Mouse (Mus musculus) gastrocnemius, postnatal 10 days (tissue): Measurements from ENCODE around the gene Atp6v1b1. TPM values are rescaled to one million over a fixed set of nuclear protein-coding genes. Genes with fewer than 3 reads are reported as not detected.

Source experiments
- DNase-seq: peaks from one replicate; pipeline ENCODE4 v3.0.0; 2021; ENCODE audit warnings: mixed read lengths
- long read RNA-seq, 2 experiments: library from polyadenylated mRNA; stranded (forward); transcript quantifications; one replicate each; pipeline ENCODE4 v2.0.0; 2021
- total RNA-seq, 2 experiments: library from RNA; stranded (reverse); gene quantifications; 2 replicates each; pipeline ENCODE4 v1.2.3; 2021

Atp6v1b1 gene
- not detected for total RNA-seq
- long read RNA-seq, experiment 1, result 0 reads
- long read RNA-seq, experiment 2, result 0 reads

- no peak for DNase-seq
Measured at GRCm38 (mm10) chr6:83742761-83743160, at the start of gene Atp6v1b1. Gene Atp6v1b1 (plus strand): TSS chr6:83742990.

GRCm38 (mm10) chr6:83693835-83694234, 49.0 kb upstream of the Atp6v1b1 start:
- peak; percentile 58 for DNase-seq

DNA sequence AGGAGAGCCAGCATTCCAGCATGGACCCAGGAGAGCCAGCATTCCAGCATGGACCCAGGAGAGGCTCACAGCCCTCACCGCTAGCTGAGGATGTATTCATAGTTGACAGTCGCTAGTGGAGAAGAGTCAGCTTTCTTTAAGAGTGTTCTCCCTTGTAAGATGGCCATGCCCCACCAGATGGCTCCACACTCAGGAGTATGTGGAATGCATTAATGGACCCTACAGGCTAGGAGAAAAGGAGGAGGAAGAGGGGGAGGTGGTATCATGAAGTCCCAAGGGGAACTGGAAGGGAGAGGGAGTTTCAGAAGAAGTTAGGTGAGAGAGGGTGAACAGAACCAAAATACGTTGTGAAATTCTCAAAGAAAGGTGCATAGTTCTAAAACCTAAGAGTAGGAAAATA, 47.1 kb upstream of the Atp6v1b1 start:
- no peak for DNase-seq

- no peak for DNase-seq
Measured at GRCm38 (mm10) chr6:83696684-83697083, 46.1 kb upstream of the Atp6v1b1 start.

- DNase-seq, result no peak
Measured at GRCm38 (mm10) chr6:83697932-83698331, 44.9 kb upstream of the Atp6v1b1 start.

GRCm38 (mm10) chr6:83699971-83700370, 42.8 kb upstream of the Atp6v1b1 start:
- no peak for DNase-seq

DNA sequence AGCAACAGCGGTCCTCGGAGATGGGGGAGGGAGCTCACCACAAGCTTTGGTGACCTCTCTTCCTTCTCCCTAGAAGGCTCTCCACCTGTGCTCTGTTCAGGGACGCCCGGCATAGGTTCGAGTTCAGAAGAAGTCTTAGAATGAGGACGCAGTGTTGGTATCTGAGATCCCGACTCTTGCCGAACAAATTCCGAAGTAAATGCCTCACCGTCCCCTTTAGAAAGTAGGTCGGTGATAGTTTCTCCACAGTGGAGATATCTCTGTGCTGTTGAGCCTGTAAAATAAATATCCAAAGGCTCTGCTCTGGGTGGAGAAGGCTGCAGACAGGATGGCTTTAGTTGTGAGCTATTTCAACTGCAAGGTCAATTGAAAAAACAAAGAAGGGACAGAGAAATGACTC, 41.8 kb upstream of the Atp6v1b1 start:
- no peak for DNase-seq

- peak; percentile 9 for DNase-seq
Measured at GRCm38 (mm10) chr6:83702146-83702999, 40.4 kb upstream of the Atp6v1b1 start.

- no peak for DNase-seq
Measured at GRCm38 (mm10) chr6:83703000-83703721, 39.6 kb upstream of the Atp6v1b1 start.

GRCm38 (mm10) chr6:83703722-83704078, 39.1 kb upstream of the Atp6v1b1 start:
- no peak for DNase-seq

DNA sequence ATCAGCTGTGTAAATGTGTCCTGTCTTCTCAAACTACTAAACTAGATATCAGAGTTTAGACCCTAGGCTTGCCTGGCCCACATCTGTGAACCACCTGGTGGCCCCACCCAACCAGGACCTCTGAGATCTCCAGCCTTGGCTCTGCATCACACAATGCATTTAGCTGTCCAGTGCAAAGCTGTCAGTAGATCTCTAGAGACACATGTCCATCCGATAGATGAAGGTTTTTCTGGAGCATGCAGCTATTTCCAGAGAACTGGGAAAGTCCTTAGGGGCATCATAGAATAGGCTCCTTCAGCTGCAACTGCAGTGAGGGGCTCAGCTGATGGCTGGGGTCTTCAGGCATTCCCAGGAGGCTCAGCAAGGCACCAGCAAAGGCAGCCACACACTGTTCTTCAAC, 38.5 kb upstream of the Atp6v1b1 start:
- DNase-seq, result no peak

GRCm38 (mm10) chr6:83704701-83705100, 38.1 kb upstream of the Atp6v1b1 start:
- no peak for DNase-seq

DNA sequence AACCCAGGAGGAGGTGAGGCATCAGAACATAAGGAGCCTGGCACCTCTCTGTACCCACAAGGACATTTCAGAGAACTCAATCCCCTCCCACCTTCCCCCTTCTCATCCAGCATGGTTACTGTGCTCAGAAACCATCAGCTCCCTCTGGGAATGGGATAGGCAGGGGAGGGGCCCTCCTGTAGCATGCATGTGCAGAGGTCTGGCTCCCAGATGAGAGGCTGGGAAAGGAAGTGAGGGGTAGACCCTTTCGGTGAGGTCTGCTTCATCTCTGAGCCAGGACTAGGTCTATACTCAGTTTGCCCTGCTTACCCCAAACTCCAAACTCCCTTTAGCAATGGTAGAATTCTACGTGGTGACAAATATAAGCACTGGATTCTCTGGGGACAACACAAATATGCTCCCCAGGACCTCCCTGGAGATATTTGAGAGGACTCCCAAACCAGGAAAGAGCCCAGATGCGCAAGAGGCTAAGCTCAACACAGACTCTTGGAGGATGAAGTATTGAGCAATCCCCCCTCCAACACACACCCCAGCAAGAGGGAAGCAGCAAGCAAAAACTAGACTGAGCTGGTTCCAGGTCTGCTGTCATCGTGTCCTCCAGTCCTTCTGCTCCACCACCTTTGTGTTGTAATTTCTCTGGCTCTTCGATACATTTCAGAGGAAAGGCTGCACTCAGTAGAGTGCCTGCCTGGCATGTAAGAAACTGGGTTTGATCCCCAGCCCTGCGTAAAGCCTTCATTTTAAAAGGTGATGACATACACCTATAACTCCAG, 34.9 kb upstream of the Atp6v1b1 start:
- DNase-seq, result no peak

- no peak for DNase-seq
Measured at GRCm38 (mm10) chr6:83710361-83711066, 32.3 kb upstream of the Atp6v1b1 start.

- peak; percentile 72 for DNase-seq
Measured at GRCm38 (mm10) chr6:83711067-83711675, 31.6 kb upstream of the Atp6v1b1 start, which contains the start of gene Vax2. Gene Vax2 (plus strand): TSS chr6:83711264.

GRCm38 (mm10) chr6:83711725-83712475, 30.9 kb upstream of the Atp6v1b1 start:
- DNase-seq, result no peak

GRCm38 (mm10) chr6:83713271-83714136, 29.3 kb upstream of the Atp6v1b1 start:
- no peak for DNase-seq

DNA sequence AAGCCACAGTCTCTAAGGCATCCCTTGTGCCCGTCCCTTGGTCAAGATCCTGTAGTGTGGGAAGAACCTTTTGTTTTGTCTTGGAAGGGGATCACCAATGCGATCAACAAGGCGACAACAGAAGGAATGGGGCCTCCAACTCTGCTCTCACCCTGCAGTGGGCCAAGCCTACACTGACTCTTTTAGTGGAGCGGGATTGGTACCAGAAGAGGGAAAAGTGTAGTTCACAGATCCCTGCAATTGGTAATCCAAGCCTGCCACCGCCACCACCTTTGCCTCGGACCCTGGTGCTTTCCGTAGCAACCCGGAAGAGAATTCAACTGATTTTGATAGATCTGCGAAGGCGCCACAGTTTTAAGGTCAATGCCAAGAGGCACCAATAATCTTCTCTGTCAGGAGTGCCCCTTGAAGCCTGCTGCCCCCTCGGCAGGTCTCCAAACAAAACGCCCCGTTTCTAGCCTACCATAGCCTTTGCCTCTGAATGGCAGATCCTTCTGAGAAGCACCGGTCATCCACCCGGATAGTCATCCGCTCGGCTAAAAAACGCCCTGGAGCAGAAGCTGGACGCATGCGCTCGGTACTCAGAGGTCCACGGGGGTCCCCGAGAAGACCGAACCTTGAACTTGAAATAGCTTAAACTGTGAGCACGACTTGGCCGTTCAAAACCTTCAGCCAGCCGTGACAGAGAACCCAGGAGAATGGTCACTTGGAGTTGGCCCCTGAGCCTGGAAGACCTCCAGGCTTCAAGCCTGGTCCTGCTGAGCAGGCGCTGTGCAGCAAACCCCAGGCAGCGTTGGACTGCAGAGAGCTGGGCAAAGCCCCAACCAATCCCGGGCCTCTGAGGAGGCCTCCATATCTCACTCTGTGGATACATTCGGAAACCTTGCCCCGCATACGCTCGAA, 28.3 kb upstream of the Atp6v1b1 start:
- DNase-seq, result peak; percentile 30
